Mouse (Mus musculus) T-cell, adult 2 months (primary cell): ENCODE results near the gene Aldh9a1.
"Not testable (repeated sequence)": the region's sequence is repeated elsewhere in the genome, so short reads cannot be mapped to it uniquely, and the experiment has no call there.

Experiments used
- DNase-seq: peaks from one replicate; pipeline ENCODE4 v3.0.0; 2022; ENCODE audit warnings: low spot score

Gene Aldh9a1

DNA sequence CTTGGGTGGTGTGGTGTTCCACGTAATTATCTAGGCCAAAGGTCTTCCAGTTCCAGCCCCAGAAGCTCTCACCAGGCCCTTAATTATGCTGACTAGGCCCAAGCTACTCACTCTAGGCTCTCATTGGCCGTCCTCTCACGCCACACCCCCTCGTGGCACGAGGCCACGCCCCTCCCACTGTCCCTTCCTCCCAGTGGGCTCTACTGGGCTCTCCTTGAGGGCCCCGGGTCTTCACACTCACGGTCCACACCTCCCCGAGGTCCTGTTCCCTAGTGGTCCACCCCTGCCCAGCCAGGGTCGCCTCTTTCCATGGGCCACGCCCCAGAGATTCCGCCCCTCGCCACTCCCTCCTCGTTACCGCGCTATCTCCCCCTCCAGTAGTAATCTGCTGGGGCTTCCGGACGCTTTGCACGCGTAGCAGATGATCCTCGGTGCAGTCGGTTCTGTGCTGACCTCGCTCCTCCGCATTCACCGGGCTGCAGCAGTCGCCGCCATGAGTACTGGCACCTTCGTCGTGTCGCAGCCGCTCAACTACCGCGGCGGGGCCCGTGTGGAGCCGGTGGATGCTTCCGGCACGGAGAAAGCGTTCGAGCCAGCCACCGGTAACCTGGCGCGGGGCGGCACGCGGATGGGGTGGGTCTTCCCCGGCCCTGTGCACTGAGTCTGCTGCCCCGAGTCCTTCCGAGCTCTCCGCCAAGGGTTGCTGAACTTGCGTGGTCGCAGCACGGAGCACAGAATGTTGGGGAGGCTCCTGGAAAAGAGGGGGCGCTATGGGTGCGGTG lies at the start of gene Aldh9a1:
Gene Aldh9a1 (plus strand): TSS at position 177 of the 782 bp plus-strand sequence.
- peak; percentile 73 for DNase-seq

DNA sequence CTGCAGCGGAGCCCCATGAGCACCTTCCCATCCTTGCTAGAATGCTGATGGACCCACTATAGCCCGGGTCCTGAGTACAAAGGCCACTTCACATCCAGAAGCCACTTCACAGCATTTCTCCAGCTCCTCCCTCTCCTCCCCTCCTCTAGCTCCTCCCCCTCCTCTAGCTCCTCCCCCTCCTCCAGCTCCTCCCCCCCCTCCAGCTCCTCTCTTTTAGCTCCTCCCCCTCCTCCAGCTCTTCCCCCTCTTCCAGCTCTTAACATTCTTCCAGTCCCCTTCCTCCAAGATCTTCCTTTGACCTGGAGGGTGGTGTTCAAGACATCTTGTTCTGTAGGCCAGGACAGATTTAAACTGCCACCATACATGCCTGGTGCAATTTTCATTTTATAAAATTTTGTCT lies 49.7 kb upstream of the Aldh9a1 start:
- no peak for DNase-seq

- DNase-seq, result no peak
Measured at GRCm38 (mm10) chr1:167305501-167306137, 44.2 kb upstream of the Aldh9a1 start.

GRCm38 (mm10) chr1:167306451-167307240 lies 43.1 kb upstream of the Aldh9a1 start:
- DNase-seq, result peak; percentile 78

DNA sequence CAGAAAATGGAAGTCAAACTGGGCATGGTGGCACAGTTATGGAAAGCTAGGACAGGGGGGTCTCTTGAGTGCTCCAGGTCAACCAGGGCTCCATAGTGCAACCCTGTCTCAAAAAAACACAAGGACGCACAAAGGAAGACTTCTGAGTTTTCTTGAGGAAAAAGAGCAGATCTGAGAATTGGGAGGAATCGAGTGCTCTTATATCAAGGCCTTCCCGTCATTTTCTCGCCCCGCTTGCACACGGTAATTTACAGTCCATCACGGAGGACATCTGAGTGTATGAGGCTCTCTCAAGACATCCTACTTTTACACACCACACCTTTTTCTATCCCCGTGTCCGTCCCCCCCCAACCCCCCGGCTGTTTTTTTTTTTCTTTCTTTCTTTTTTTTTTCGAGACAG lies 42.1 kb upstream of the Aldh9a1 start:
- DNase-seq, result no peak

DNA sequence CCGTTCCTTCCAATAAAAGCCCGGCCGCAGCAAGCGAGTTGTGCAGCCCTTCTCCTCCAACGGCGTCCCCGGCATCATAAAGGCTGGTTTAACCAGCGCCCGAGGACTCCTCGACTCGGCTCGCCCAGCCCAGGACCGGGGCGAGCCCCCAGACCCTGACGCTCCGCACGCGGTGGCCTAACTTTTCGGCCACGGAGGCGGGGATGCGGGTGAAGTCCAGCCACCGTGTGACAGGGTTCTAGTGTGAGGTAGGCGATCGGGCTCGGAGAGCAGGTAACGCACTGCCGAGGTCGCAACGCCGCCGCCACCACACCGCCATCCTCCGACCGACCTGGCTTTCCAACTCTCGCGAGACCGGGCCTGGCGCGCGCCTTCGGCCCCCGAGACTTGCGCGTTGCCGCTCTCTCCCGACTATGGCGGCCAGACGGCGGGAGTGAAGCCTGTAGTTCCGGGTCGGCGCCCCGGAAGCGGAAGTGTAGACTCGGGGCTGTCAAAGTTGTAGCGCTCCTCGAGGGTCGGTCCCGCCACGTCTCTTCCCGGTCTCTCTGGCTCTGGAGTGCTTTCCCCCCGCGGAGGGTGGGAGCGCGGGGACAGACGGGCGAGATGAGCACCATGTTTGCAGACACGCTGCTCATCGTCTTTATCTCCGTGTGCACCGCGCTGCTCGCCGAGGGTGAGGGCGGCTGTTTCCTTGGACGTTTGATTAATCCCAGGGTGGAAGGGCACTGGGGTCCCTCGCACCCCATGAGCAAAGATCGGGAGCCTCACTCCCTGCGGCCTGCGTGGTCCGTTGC lies 41.3 kb upstream of the Aldh9a1 start, which contains the start of gene Tmco1:
Gene Tmco1 (plus strand): TSS at position 118 of the 794 bp plus-strand sequence.
- peak; percentile 98 for DNase-seq

DNA sequence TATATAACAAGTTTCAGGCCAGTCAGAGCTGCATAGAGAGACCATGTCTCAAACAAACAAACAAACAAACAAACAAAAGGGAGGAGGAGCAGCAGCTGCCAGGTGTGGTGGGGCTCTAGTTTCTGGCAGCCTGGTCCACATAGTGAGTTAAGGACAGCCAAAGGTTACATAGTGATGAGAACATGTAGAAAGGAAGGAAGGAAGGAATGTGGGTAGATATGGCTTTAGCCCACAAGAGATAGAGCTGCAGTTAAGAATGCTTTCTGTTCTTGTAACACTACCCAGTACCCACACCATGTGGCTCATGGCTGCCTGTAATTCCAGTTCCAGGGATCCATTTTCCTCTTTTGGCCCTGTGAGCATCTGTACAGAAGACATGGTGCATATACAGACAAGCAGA lies 37.4 kb upstream of the Aldh9a1 start:
- no peak for DNase-seq

- DNase-seq, result no peak
Measured at GRCm38 (mm10) chr1:167313220-167313619, 36.6 kb upstream of the Aldh9a1 start.

GRCm38 (mm10) chr1:167321691-167322090 lies 28.1 kb upstream of the Aldh9a1 start:
- no peak for DNase-seq

DNA sequence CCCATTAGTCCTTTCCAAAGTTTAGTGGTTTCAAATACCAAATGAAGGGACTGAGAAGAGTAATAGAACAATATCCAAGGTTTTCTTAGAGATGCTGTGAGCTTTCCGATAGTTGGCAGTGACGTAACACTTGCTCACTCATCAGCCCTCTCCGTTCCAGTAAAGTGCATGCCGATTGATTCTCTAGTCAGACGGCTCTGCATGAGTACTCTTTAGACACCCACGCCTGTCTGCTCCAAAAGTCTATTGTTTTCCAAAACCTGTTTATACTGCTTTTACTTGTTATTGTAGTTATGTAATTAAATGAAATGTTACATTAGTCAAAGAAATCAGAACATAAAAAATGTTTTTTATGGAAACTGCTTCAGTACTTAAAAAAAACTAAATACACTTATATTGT lies 21.0 kb upstream of the Aldh9a1 start:
- DNase-seq, result no peak

DNA sequence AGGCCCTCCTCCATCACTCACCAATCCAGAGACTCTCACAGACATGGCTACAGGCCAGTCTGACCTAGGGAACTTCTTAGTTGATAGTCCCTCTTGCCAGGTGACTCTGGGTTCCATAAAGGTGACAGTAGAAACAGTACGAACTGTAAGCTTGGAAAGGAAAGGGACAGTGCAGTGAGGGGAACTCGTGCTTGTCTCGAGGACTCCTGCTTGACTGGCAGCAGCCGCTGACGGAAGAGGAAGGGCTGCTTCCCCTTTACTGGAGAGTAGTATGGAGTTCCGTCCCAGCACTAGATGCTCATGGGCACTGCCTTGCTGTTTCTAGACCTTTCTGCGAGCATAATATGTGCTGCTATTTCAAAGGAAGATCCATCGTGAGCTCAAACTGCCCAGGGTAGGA lies 18.7 kb upstream of the Aldh9a1 start:
- no peak for DNase-seq

GRCm38 (mm10) chr1:167336398-167336797 lies 13.4 kb upstream of the Aldh9a1 start:
- no peak for DNase-seq

DNA sequence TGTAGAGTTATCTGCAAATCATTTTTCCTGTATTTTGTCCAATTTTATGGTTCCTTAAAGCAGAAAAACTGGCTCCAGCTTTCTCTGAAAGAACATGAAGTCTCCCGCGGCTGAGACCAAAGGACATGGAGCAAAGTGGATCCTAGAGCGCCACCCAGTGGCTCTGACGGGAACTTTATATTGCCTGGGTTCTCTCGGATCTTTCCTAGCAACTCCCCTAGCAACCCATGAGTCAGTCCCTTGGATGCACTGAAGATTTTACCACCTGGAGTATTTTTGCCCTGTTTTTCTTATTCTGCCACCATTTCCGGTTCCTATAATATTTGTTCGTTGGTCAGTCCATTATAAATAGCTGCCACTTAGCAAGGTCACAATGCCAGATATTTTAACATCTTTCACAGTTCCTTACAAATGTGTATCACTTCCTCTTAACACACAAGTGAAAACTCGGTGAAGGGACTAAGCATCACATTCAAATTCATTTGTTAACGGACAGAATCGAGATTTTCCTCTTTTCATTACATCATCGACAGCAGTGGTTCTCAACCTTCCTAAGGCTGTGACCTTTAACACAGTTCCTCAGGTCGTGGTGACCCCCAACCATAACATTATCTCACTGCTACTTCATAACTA lies 12.2 kb upstream of the Aldh9a1 start:
- peak; percentile 79 for DNase-seq

GRCm38 (mm10) chr1:167339177-167339781 lies 10.5 kb upstream of the Aldh9a1 start:
- no peak for DNase-seq

DNA sequence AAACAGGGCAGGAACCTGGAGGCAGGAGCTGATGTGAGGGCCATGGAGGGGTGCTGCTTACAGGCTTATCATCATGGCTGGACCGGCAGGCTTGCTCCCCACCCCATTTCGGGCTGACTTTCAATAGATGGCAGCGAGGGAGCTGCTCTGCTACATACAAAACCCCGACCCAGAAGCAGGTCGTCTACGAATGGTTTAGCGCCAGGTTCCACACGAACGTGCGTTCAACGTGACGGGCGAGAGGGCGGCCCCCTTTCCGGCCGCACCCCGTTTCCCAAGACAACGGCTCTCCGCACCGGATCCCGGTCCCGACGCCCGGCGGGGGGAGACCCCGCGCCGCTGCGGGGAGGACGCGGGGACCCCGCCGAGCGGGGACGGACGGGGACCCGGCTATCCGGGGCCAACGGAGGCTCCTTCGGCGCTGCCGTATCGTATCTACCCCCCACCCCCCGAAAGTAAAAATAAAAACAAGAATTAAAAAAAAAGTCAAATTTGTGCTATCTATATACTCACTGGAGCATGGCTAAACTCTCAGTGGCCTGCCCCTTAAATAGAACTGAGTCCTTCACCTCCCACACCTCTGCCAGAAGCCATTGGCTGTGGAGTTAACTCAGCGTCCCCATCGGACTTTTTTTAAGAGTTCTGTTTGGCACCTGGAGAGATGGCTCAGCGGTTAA lies 9.5 kb upstream of the Aldh9a1 start:
- DNase-seq, result no peak

DNA sequence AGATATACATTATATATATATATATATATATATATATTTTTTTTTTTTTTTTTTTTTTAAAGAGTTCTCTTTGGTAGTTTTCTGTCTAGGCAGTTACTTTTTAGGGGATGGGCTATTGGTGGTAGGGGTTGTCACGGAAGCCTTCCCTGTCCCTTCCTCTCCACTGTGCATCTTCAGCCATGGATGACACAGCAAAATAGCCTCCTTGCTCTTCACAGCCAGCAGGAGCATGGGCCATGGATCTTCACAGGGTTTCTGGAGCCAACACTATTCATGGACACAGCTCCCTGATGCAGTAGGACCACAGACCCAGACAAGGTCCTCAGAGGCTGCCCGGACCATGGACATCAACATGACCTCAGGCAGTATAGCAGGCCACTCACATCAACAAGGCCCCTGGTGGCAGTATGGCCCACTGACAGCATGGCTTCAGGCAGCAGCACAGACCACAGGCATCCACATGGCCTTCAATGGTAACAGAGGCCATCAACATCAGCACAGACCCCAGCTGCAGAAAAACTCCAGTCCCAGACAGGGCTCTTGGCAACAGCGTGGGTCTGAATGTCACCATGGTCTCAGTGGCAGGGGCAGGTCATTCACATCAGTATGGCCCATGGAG lies 8.8 kb upstream of the Aldh9a1 start:
- no peak for DNase-seq

- DNase-seq, result no peak
Measured at GRCm38 (mm10) chr1:167342831-167343230, 7.0 kb upstream of the Aldh9a1 start.

DNA sequence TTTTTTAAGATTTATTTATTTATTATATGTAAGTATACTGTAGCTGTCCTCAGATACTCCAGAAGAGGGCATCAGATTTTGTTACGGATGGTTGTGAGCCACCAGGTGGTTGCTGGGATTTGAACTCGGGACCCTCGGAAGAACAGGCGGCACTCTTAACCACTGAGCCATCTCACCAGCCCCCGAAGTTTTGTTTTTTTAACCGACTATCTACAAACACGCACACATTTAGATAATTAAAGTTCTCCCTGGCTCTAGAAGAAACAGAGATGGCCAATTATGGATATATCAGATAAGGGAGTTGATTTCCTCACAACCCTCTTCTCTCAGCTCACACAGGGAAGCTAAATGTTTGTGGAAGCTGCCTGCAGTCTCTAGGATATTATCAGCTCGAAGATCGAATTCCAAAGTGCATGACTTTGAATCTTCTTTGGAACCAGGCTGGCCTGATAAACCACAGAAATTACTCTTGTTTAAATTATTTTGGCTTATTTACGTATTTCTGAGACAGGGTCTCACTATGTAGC lies 3.7 kb upstream of the Aldh9a1 start:
- DNase-seq, result not testable (repeated sequence)

DNA sequence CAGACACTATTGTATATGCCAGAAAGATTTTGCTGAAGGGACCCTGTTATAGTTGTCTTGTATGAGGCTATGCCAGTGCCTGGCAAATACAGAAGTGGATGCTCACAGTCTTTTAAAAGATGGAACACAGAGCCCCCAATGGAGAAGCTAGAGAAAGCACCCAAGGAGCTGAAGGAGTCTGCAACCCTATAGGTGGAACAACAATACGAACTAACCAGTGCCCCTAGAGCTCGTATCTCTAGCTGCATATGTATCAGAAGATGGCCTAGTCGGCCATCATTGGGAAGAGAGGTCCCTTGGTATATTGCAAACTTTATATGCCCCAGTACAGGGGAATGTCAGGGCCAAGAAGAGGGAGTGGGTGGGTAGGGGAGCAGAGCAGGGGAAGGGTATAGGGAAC lies 585 bp upstream of the Aldh9a1 start:
- DNase-seq, result peak; percentile 5
